Mouse (Mus musculus) heart, postnatal 0 days (tissue): ENCODE results near the gene Gm11077.

Source experiments
- CTCF ChIP-seq: IDR thresholded peaks from 2 replicates; pipeline ENCODE4 v1.5.1; 2016; ENCODE audit warnings: antibody characterized with exemption, control low read depth, low read depth
- EP300 ChIP-seq: IDR thresholded peaks from 2 replicates; pipeline ENCODE4 v1.6.1; 2016; ENCODE audit warnings: antibody characterized with exemption, low read depth

DNA sequence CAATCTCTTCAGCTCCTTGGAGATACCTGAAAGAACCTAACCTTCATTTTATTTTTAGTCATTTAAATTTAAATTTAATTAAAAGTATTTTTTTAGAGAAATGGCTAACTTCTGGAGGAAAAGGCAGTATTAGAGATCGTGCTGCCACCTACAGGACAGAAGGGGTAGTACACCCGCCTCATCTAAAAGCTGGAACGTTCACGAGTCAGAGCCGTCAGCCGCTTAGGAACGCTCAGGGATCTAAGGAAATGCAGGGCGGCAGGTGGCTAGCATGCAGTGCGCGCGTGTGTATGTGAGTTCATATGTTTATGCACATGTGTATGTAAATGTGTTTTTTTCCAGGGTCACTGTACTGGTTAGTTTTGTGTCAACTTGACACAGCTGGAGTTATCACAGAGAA, 16.3 kb upstream of the Gm11077 start:
- peak; percentile 75 for TF ChIP-seq CTCF
- no peak for TF ChIP-seq EP300
